Mouse (Mus musculus): ENCODE results near the gene Gjb1. TPM values are rescaled to one million over a fixed set of nuclear protein-coding genes. Genes with fewer than 3 reads are reported as not detected.

Gjb1 gene
- polyA plus RNA-seq, 1 experiment from 2014 or later: 20.9 TPM

- H3K4me1 ChIP-seq (replicated peaks; ENCODE audit: control insufficient read depth, insufficient read depth, low read length): no peaks in the 10 kb centered on the region
- ATAC-seq (replicated peaks; ENCODE audit: low FRiP score, low TSS enrichment, low read depth) (no peak), DNase-seq (ENCODE audit: low spot score) (no peak)
- H3K27me3 ChIP-seq (replicated peaks; ENCODE audit: control insufficient read depth, insufficient read depth, low read length): peaks cover 44% of the 10 kb centered on the region
- no peak overlapping the region for H3K9ac ChIP-seq (ENCODE audit: low read length)
- no peaks in the 10 kb centered on the region for H3K36me3 ChIP-seq (ENCODE audit: control insufficient read depth, insufficient read depth, low read length)
- no peaks in the 10 kb centered on the region for H3K9me3 ChIP-seq (ENCODE audit: control insufficient read depth, low read length)
- WGBS: 30% methylated on average over 27 of the region's 32 CpGs
- H3K27ac ChIP-seq (ENCODE audit: low read depth): no peak overlapping the region
- H3K4me2 ChIP-seq (ENCODE audit: low read length): peak overlapping the region; percentile 23; the same call in 1 of the 2 replicates
- H3K4me3 ChIP-seq (ENCODE audit: low read depth, low read length): 0 out of 2 replicates have a peak overlapping the region, but pooled peaks have one; percentile 4
Measured at GRCm38 (mm10) chrX:101384439-101385137, 8.4 kb downstream of the Gjb1 start.

GRCm38 (mm10) chrX:101386222-101386621, 10.0 kb downstream of the Gjb1 start:
- DNase-seq (ENCODE audit: low spot score) (no peak), ATAC-seq (replicated peaks; ENCODE audit: low FRiP score, low TSS enrichment, low read depth) (no peak)
- Histone ChIP-seq H3K4me3 (ENCODE audit: low read depth, low read length) (no peak overlapping the region), H3K9me3 (ENCODE audit: control insufficient read depth, low read length) (no peaks in the 10 kb centered on the region), H3K36me3 (ENCODE audit: control insufficient read depth, insufficient read depth, low read length) (no peaks in the 10 kb centered on the region), H3K4me1 (replicated peaks; ENCODE audit: control insufficient read depth, insufficient read depth, low read length) (no peaks in the 10 kb centered on the region), H3K27ac (ENCODE audit: low read depth) (no peak overlapping the region), H3K9ac (ENCODE audit: low read length) (no peak overlapping the region), H3K4me2 (ENCODE audit: low read length) (no peak overlapping the region), H3K27me3 (replicated peaks; ENCODE audit: control insufficient read depth, insufficient read depth, low read length) (peaks cover 42% of the 10 kb centered on the region)
- 34% methylated on average over 4 of the region's 4 CpGs for WGBS

- ATAC-seq (replicated peaks; ENCODE audit: low FRiP score, low TSS enrichment, low read depth): no peak
- Histone ChIP-seq H3K4me3 (ENCODE audit: low read depth, low read length) (no peak overlapping the region), H3K36me3 (ENCODE audit: control insufficient read depth, insufficient read depth, low read length) (no peaks in the 10 kb centered on the region), H3K27ac (ENCODE audit: low read depth) (no peak overlapping the region), H3K9me3 (ENCODE audit: control insufficient read depth, low read length) (no peaks in the 10 kb centered on the region), H3K27me3 (replicated peaks; ENCODE audit: control insufficient read depth, insufficient read depth, low read length) (peaks cover 15% of the 10 kb centered on the region), H3K4me1 (replicated peaks; ENCODE audit: control insufficient read depth, insufficient read depth, low read length) (no peaks in the 10 kb centered on the region), H3K4me2 (ENCODE audit: low read length) (no peak overlapping the region), H3K9ac (ENCODE audit: low read length) (no peak overlapping the region)
- DNase-seq (ENCODE audit: low spot score): no peak
- WGBS: 68% methylated on average over 5 of the region's 5 CpGs
Measured at GRCm38 (mm10) chrX:101388866-101389537, 12.8 kb downstream of the Gjb1 start.

DNA sequence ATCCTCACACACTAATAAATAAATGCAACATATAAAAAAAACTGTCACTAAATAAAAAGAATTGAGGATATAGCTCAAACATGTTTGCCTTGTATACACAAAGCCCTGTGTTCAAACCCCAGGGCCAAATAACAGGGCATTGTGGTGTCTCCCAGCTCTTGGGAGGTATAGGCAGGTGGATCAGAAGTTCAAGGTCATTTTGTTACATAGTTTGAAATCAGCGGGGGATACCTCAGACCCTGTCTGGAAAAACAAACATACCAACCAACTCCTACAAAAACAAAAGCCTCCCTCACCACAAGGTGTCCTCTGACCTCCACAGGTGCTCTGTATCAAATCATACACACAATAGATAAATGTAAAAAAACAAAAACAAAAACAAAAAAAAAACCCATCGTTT, 18.2 kb downstream of the Gjb1 start:
- Histone ChIP-seq H3K4me1 (replicated peaks; ENCODE audit: control insufficient read depth, insufficient read depth, low read length) (no peaks in the 10 kb centered on the region), H3K36me3 (ENCODE audit: control insufficient read depth, insufficient read depth, low read length) (no peaks in the 10 kb centered on the region), H3K27me3 (replicated peaks; ENCODE audit: control insufficient read depth, insufficient read depth, low read length) (peaks cover 12% of the 10 kb centered on the region; the same call in 1 of the 2 replicates), H3K9ac (ENCODE audit: low read length) (no peak overlapping the region), H3K27ac (ENCODE audit: low read depth) (no peak overlapping the region), H3K9me3 (ENCODE audit: control insufficient read depth, low read length) (no peaks in the 10 kb centered on the region), H3K4me3 (ENCODE audit: low read depth, low read length) (no peak overlapping the region), H3K4me2 (ENCODE audit: low read length) (no peak overlapping the region)
- DNase-seq (ENCODE audit: low spot score): no peak
- no peak for ATAC-seq (replicated peaks; ENCODE audit: low FRiP score, low TSS enrichment, low read depth)
- WGBS: 53% methylated on average over 2 of the region's 2 CpGs

DNA sequence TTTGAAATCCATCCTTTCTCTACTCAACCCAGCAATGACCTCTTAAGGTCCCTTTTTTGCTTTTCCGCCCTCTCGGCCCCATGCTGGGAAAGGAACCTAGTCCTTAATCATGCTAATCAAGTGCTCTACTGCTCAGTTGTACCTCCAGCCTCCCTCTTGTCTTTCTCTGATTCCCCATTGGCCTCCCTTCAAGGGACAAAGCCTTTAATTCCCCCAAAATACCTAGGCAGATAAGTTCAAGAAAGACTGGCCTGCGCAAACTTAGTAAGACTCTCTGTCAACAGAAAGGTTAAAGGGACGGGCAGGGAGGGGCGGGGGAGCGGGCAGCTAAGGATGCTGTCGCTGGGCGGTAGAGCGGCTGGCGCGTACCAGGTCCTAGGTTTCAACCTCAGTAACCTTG, 20.3 kb downstream of the Gjb1 start:
- Histone ChIP-seq H3K4me1 (replicated peaks; ENCODE audit: control insufficient read depth, insufficient read depth, low read length) (no peaks in the 10 kb centered on the region), H3K27ac (ENCODE audit: low read depth) (no peak overlapping the region), H3K9me3 (ENCODE audit: control insufficient read depth, low read length) (no peaks in the 10 kb centered on the region), H3K4me2 (ENCODE audit: low read length) (no peak overlapping the region), H3K9ac (ENCODE audit: low read length) (no peak overlapping the region), H3K4me3 (ENCODE audit: low read depth, low read length) (no peak overlapping the region), H3K36me3 (ENCODE audit: control insufficient read depth, insufficient read depth, low read length) (no peaks in the 10 kb centered on the region), H3K27me3 (replicated peaks; ENCODE audit: control insufficient read depth, insufficient read depth, low read length) (peaks cover 12% of the 10 kb centered on the region; the same call in 1 of the 2 replicates)
- 31% methylated on average over 11 of the region's 11 CpGs for WGBS
- ATAC-seq (replicated peaks; ENCODE audit: low FRiP score, low TSS enrichment, low read depth) (no peak), DNase-seq (ENCODE audit: low spot score) (no peak)

- no peaks in the 10 kb centered on the region for H3K9me3 ChIP-seq (ENCODE audit: control insufficient read depth, low read length)
- ATAC-seq (replicated peaks; ENCODE audit: low FRiP score, low TSS enrichment, low read depth) (no peak; the same call in 1 of the 2 replicates), DNase-seq (ENCODE audit: low spot score) (peak; percentile 55)
- peak overlapping the region; percentile 61 for H3K4me2 ChIP-seq (ENCODE audit: low read length)
- WGBS: 21% methylated on average over 30 of the region's 36 CpGs
- peaks cover 22% of the 10 kb centered on the region for H3K36me3 ChIP-seq (ENCODE audit: control insufficient read depth, insufficient read depth, low read length)
- H3K4me3 ChIP-seq (ENCODE audit: low read depth, low read length): peak overlapping the region; percentile 54
- peak overlapping the region; percentile 56 for H3K9ac ChIP-seq (ENCODE audit: low read length)
- no peaks in the 10 kb centered on the region for H3K27me3 ChIP-seq (replicated peaks; ENCODE audit: control insufficient read depth, insufficient read depth, low read length)
- peak overlapping the region; percentile 12; the same call in 1 of the 2 replicates for H3K27ac ChIP-seq (ENCODE audit: low read depth)
- no peaks in the 10 kb centered on the region for H3K4me1 ChIP-seq (replicated peaks; ENCODE audit: control insufficient read depth, insufficient read depth, low read length)
Measured at GRCm38 (mm10) chrX:101418946-101419724, 43.0 kb downstream of the Gjb1 start.

GRCm38 (mm10) chrX:101419725-101420699, 43.8 kb downstream of the Gjb1 start:
- H3K4me1 ChIP-seq (replicated peaks; ENCODE audit: control insufficient read depth, insufficient read depth, low read length): no peaks in the 10 kb centered on the region
- 13% methylated on average over 45 of the region's 54 CpGs for WGBS
- no peaks in the 10 kb centered on the region for H3K27me3 ChIP-seq (replicated peaks; ENCODE audit: control insufficient read depth, insufficient read depth, low read length)
- H3K4me3 ChIP-seq (ENCODE audit: low read depth, low read length): peak overlapping the region; percentile 54
- peak overlapping the region; percentile 53 for H3K4me2 ChIP-seq (ENCODE audit: low read length)
- ATAC-seq (replicated peaks; ENCODE audit: low FRiP score, low TSS enrichment, low read depth) (peak; percentile 96), DNase-seq (ENCODE audit: low spot score) (peak; percentile 90)
- peaks cover 14% of the 10 kb centered on the region for H3K36me3 ChIP-seq (ENCODE audit: control insufficient read depth, insufficient read depth, low read length)
- H3K9me3 ChIP-seq (ENCODE audit: control insufficient read depth, low read length): no peaks in the 10 kb centered on the region
- peak overlapping the region; percentile 56 for H3K9ac ChIP-seq (ENCODE audit: low read length)
- peak overlapping the region; percentile 33 for H3K27ac ChIP-seq (ENCODE audit: low read depth)
